Mouse (Mus musculus) forebrain, embryonic 15.5 days (tissue): Measurements from ENCODE around the gene Cdkl2. TPM values are rescaled to one million over a fixed set of nuclear protein-coding genes. Genes with fewer than 3 reads are reported as not detected.

Experiments
- ATAC-seq: fragments of 200-750 bp; cut with Nextera tagmentation; replicated peaks from 2 replicates; pipeline ENCODE4 v1.8.0; 2017; ENCODE audit warnings: mild to moderate bottlenecking, moderate TSS enrichment, moderate library complexity
- H3K27ac ChIP-seq: fragments of 300-500 bp; sonication (generic); replicated peaks from 2 replicates; pipeline ENCODE4 v1.5.1; 2015; ENCODE audit warnings: mild to moderate bottlenecking, inconsistent platforms
- H3K27me3 ChIP-seq: fragments of 300-500 bp; sonication (generic); 2 replicates; pipeline ENCODE4 v1.6.1; 2015; ENCODE audit warnings: inconsistent platforms
- H3K36me3 ChIP-seq: fragments of 300-500 bp; sonication (generic); 2 replicates; pipeline ENCODE4 v1.6.1; 2015; ENCODE audit warnings: mild to moderate bottlenecking, inconsistent platforms
- H3K4me1 ChIP-seq: fragments of 300-500 bp; sonication (generic); 2 replicates; pipeline ENCODE4 v1.6.1; 2015; ENCODE audit warnings: inconsistent platforms
- H3K4me2 ChIP-seq: fragments of 300-500 bp; sonication (generic); replicated peaks from 2 replicates; pipeline ENCODE4 v1.6.1; 2015; ENCODE audit warnings: mild to moderate bottlenecking, inconsistent platforms
- H3K4me3 ChIP-seq: fragments of 300-500 bp; sonication (generic); 2 replicates; pipeline ENCODE4 v1.5.1; 2015; ENCODE audit warnings: mild to moderate bottlenecking, inconsistent platforms
- H3K9ac ChIP-seq: fragments of 300-500 bp; sonication (generic); replicated peaks from 2 replicates; pipeline ENCODE4 v1.6.1; 2015; ENCODE audit warnings: mild to moderate bottlenecking, inconsistent platforms
- H3K9me3 ChIP-seq: fragments of 300-500 bp; sonication (generic); 2 replicates; pipeline ENCODE4 v1.6.1; 2016; ENCODE audit warnings: inconsistent platforms
- WGBS: fragments of 180-500 bp; shearing (Covaris S2); methylation state at CpG from one replicate; pipeline ENCODE4 v1.1.7; 2015; ENCODE audit warnings: mixed read lengths; 5-methylcytosine and 5-hydroxymethylcytosine counted together
- polyA plus RNA-seq: library from polyadenylated mRNA; unstranded; fragments of >200 nt; fragmentation: Nextera tagmentation; extraction: Ambion mirVana; gene quantifications from 2 replicates; pipeline ENCODE4 v1.2.1, GENCODE M21; 2015

The Cdkl2 gene
- polyA plus RNA-seq = 6.2 and 6.4 TPM in 2 replicates

GRCm38 (mm10) chr5:92043783-92044182 lies at the start of gene Cdkl2:
TSS of gene Cdkl2 (minus strand) at chr5:92043883.
- Histone ChIP-seq H3K4me2 (peak within 1 kb of the TSS; percentile 98), H3K36me3 (no peaks in the 10 kb centered on the region), H3K4me1 (peaks cover 10% of the 10 kb centered on the region), H3K4me3 (peak within 1 kb of the TSS; percentile 92), H3K27me3 (peaks cover 13% of the 10 kb centered on the region; the same call in 1 of the 2 replicates), H3K9ac (peak within 1 kb of the TSS; percentile 55), H3K27ac (peak within 1 kb of the TSS; percentile 46; the same call in 1 of the 2 replicates), H3K9me3 (no peaks in the 10 kb centered on the region)
- WGBS = 73% methylated on average over 4 of the region's 4 CpGs
- ATAC-seq = no peak

- H3K27ac ChIP-seq = no peak overlapping the region
- no peak overlapping the region for H3K4me3 ChIP-seq
- H3K9ac ChIP-seq = no peak overlapping the region
- no peaks in the 10 kb centered on the region for H3K36me3 ChIP-seq
- no peak for ATAC-seq
- WGBS = 94% methylated on average over 4 of the region's 4 CpGs
- no peaks in the 10 kb centered on the region for H3K27me3 ChIP-seq
- peaks cover 5% of the 10 kb centered on the region for H3K4me1 ChIP-seq
- no peaks in the 10 kb centered on the region for H3K9me3 ChIP-seq
- H3K4me2 ChIP-seq = no peak overlapping the region
Measured at GRCm38 (mm10) chr5:92087469-92087868, 43.8 kb upstream of the Cdkl2 start.

GRCm38 (mm10) chr5:92085821-92086550 lies 42.3 kb upstream of the Cdkl2 start:
- peaks cover 19% of the 10 kb centered on the region for H3K4me1 ChIP-seq
- 84% methylated on average over 7 of the region's 7 CpGs for WGBS
- no peaks in the 10 kb centered on the region for H3K27me3 ChIP-seq
- no peaks in the 10 kb centered on the region for H3K36me3 ChIP-seq
- no peaks in the 10 kb centered on the region for H3K9me3 ChIP-seq
- ATAC-seq = no peak
- H3K4me3 ChIP-seq = no peak overlapping the region
- H3K9ac ChIP-seq = no peak overlapping the region
- H3K27ac ChIP-seq = no peak overlapping the region
- H3K4me2 ChIP-seq = no peak overlapping the region

- no peaks in the 10 kb centered on the region for H3K9me3 ChIP-seq
- H3K27me3 ChIP-seq = no peaks in the 10 kb centered on the region
- no peak for ATAC-seq
- peaks cover 27% of the 10 kb centered on the region for H3K4me1 ChIP-seq
- WGBS = 73% methylated on average over 4 of the region's 4 CpGs
- H3K27ac ChIP-seq = no peak overlapping the region
- H3K9ac ChIP-seq = no peak overlapping the region
- H3K4me3 ChIP-seq = no peak overlapping the region
- H3K4me2 ChIP-seq = no peak overlapping the region
- no peaks in the 10 kb centered on the region for H3K36me3 ChIP-seq
Measured at GRCm38 (mm10) chr5:92085246-92085645, 41.6 kb upstream of the Cdkl2 start.

- Histone ChIP-seq H3K27ac (peak within 1 kb of the TSS; percentile 99), H3K9ac (peak within 1 kb of the TSS; percentile 97), H3K9me3 (no peaks in the 10 kb centered on the region), H3K4me3 (peak within 1 kb of the TSS; percentile 98), H3K4me1 (peaks cover 34% of the 10 kb centered on the region), H3K36me3 (no peaks in the 10 kb centered on the region), H3K27me3 (no peaks in the 10 kb centered on the region), H3K4me2 (peak within 1 kb of the TSS; percentile 58)
- WGBS = under 1% methylated on average over 65 of the region's 65 CpGs
- peak; percentile 99 for ATAC-seq
Measured at GRCm38 (mm10) chr5:92083417-92084038, 39.8 kb upstream of the Cdkl2 start, which contains the start of gene G3bp2. TSS of gene G3bp2 (minus strand) at chr5:92083719.

GRCm38 (mm10) chr5:92082821-92083401 lies 39.2 kb upstream of the Cdkl2 start:
- WGBS = under 1% methylated on average over 48 of the region's 55 CpGs
- H3K4me2 ChIP-seq = peak overlapping the region; percentile 58
- H3K36me3 ChIP-seq = no peaks in the 10 kb centered on the region
- no peaks in the 10 kb centered on the region for H3K27me3 ChIP-seq
- peak; percentile 73; the same call in 1 of the 2 replicates for ATAC-seq
- H3K9me3 ChIP-seq = no peaks in the 10 kb centered on the region
- H3K27ac ChIP-seq = peak overlapping the region; percentile 99
- peak overlapping the region; percentile 98 for H3K4me3 ChIP-seq
- H3K4me1 ChIP-seq = peaks cover 34% of the 10 kb centered on the region
- peak overlapping the region; percentile 97 for H3K9ac ChIP-seq

GRCm38 (mm10) chr5:92081326-92081725 lies 37.6 kb upstream of the Cdkl2 start:
- Histone ChIP-seq H3K27ac (no peak overlapping the region), H3K4me1 (peaks cover 34% of the 10 kb centered on the region), H3K9me3 (no peaks in the 10 kb centered on the region), H3K36me3 (no peaks in the 10 kb centered on the region), H3K4me3 (peak overlapping the region; percentile 98), H3K9ac (no peak overlapping the region), H3K27me3 (no peaks in the 10 kb centered on the region), H3K4me2 (peak overlapping the region; percentile 58)
- WGBS = 71% methylated on average over 3 of the region's 3 CpGs
- no peak for ATAC-seq

- no peak overlapping the region for H3K4me3 ChIP-seq
- ATAC-seq = no peak
- H3K9me3 ChIP-seq = no peaks in the 10 kb centered on the region
- 71% methylated on average over 1 of the region's 1 CpGs for WGBS
- H3K4me2 ChIP-seq = no peak overlapping the region
- no peaks in the 10 kb centered on the region for H3K27me3 ChIP-seq
- H3K9ac ChIP-seq = no peak overlapping the region
- peaks cover 34% of the 10 kb centered on the region for H3K4me1 ChIP-seq
- no peak overlapping the region for H3K27ac ChIP-seq
- no peaks in the 10 kb centered on the region for H3K36me3 ChIP-seq
Measured at GRCm38 (mm10) chr5:92080400-92080799, 36.7 kb upstream of the Cdkl2 start.

GRCm38 (mm10) chr5:92079304-92079703 lies 35.6 kb upstream of the Cdkl2 start:
- H3K4me2 ChIP-seq = no peak overlapping the region
- no peak overlapping the region for H3K27ac ChIP-seq
- H3K4me1 ChIP-seq = peaks cover 32% of the 10 kb centered on the region
- ATAC-seq = no peak
- 87% methylated on average over 1 of the region's 1 CpGs for WGBS
- H3K9ac ChIP-seq = no peak overlapping the region
- H3K36me3 ChIP-seq = no peaks in the 10 kb centered on the region
- H3K27me3 ChIP-seq = no peaks in the 10 kb centered on the region
- no peaks in the 10 kb centered on the region for H3K9me3 ChIP-seq
- H3K4me3 ChIP-seq = no peak overlapping the region

- Histone ChIP-seq H3K36me3 (no peaks in the 10 kb centered on the region), H3K9ac (no peak overlapping the region), H3K4me2 (no peak overlapping the region), H3K27ac (no peak overlapping the region), H3K4me1 (peaks cover 29% of the 10 kb centered on the region), H3K27me3 (no peaks in the 10 kb centered on the region), H3K4me3 (no peak overlapping the region), H3K9me3 (no peaks in the 10 kb centered on the region)
- no peak for ATAC-seq
Measured at GRCm38 (mm10) chr5:92078751-92079150, 35.1 kb upstream of the Cdkl2 start.

GRCm38 (mm10) chr5:92076273-92076672 lies 32.6 kb upstream of the Cdkl2 start:
- no peak overlapping the region for H3K4me3 ChIP-seq
- 89% methylated on average over 1 of the region's 1 CpGs for WGBS

GRCm38 (mm10) chr5:92074061-92074460 lies 30.4 kb upstream of the Cdkl2 start:
- no peaks in the 10 kb centered on the region for H3K9me3 ChIP-seq
- no peak overlapping the region for H3K4me2 ChIP-seq
- H3K9ac ChIP-seq = no peak overlapping the region
- WGBS = 91% methylated on average over 14 of the region's 14 CpGs
- ATAC-seq = no peak
- no peak overlapping the region for H3K27ac ChIP-seq
- peaks cover under 1% of the 10 kb centered on the region; the same call in 1 of the 2 replicates for H3K4me1 ChIP-seq
- no peak overlapping the region for H3K4me3 ChIP-seq
- no peaks in the 10 kb centered on the region for H3K27me3 ChIP-seq
- H3K36me3 ChIP-seq = peaks cover 16% of the 10 kb centered on the region

More at GRCm38 (mm10) chr5:92076273-92076672, 32.6 kb upstream of the Cdkl2 start:
- Histone ChIP-seq H3K36me3 (peaks cover 10% of the 10 kb centered on the region), H3K9ac (no peak overlapping the region), H3K27me3 (no peaks in the 10 kb centered on the region), H3K27ac (no peak overlapping the region), H3K4me2 (no peak overlapping the region), H3K9me3 (no peaks in the 10 kb centered on the region), H3K4me1 (peaks cover 18% of the 10 kb centered on the region)
- no peak for ATAC-seq
